Mouse (Mus musculus) spleen, adult 2 months (tissue): Measurements from ENCODE around the gene Ppm1b.

Experiments
- CTCF ChIP-seq: fragments of 200-500 bp; IDR thresholded peaks from 2 replicates; pipeline ENCODE4 v1.5.1; 2011; ENCODE audit warnings: mild to moderate bottlenecking, inconsistent platforms; ENCODE audit not compliant: insufficient read depth, insufficient read length, insufficient replicate concordance; ENCODE audit errors: extremely low read depth
- POLR2A ChIP-seq: fragments of 200-500 bp; IDR thresholded peaks from 2 replicates; pipeline ENCODE4 v1.6.1; 2011; ENCODE audit warnings: low read depth, low read length, inconsistent platforms

GRCm38 (mm10) chr17:84988514-84988913 lies 32.0 kb downstream of the Ppm1b start:
- TF ChIP-seq CTCF (no peak), POLR2A (no peak)
